Mouse (Mus musculus) B cell, adult 67 days (primary cell): ENCODE results near the gene Cfap44. TPM values are rescaled to one million over a fixed set of nuclear protein-coding genes. Genes with fewer than 3 reads are reported as not detected.

Experiments
- total RNA-seq, 2 experiments: library from RNA; stranded (reverse); gene quantifications; 4 replicates each; pipeline ENCODE4 v1.2.4; 2023

The Cfap44 gene
- total RNA-seq: not detected

GRCm38 (mm10) chr16:44394577-44395243 is at the start of gene Cfap44:
TSS of gene Cfap44 (plus strand) at chr16:44394796.

GRCm38 (mm10) chr16:44347071-44347901 is 47.3 kb upstream of the Cfap44 start, which contains the start of gene Spice1:
TSS of gene Spice1 (plus strand) at chr16:44347121.

Other genes starting within 250 kb of the Cfap44 start
- gene Usf3, start 221.6 kb upstream of the Cfap44 start, total RNA-seq: 10 to 100 TPM; 62.6 to 68.1 TPM
- 10 to 100 TPM; 17.3 to 20.5 TPM for gene Sidt1, start 61.6 kb upstream of the Cfap44 start, total RNA-seq
- gene Spice1, start 47.7 kb upstream of the Cfap44 start, total RNA-seq: 10 to 100 TPM; 36.5 to 40.7 TPM
- gene Boc, start 164.1 kb downstream of the Cfap44 start, total RNA-seq: not detected